In the genomic region with DNA sequence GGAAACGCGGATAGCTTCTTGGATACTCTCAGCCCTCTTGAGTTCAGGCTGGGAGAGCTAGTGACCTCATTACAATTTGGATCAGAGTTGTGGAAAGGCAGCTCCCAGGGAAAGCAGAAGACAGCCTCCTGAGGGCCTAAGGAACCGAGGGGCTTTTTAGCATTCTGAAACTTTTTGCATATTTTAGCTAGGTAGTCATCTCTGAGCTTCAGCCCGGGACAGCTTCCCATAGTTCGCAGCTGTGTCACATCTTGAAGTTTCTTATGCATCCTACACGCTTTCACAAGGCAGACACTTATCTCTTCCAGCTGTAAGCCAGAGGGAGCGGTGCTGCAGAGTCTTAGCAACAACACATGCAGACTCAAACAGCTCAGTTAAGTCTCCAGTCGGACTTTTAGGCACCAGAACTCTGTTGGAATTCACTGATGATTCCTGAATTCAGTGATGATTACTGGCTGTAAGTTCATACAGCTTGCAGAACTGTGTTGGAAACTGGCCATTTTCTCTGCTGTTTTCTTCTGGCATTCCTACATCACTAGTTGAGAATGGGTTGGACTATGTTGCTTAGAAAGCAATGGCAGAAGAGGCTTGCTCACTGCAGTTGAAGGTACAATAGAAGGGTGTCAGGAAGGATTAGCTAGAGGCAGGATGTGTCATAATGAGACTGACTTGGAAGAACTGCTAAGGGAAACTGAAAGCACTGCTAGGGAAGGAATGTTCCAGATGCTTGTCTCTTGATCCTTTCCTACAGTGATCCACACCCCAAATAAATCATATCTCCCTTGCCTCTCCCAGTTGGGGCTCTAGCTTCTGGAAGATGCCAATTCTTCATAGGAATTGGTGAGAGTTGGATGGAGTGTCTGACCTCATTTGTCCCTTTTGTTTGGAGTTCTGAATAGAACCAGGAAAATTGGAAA, we compare ENCODE assay signal across 9 mouse cellular contexts.
DNase-seq lines count a peak whose midpoint lies in the region; ATAC-seq lines count a peak whose summit lies in the region.
"Had no signal": no experiment of that assay in that cellular context is flagged by ENCODE, and none has a peak within 500 bp of the region (broad histone marks: within the 10 kb centered on the region; RNA-seq: fewer than 3 reads in every experiment).

No protein-coding gene starts in this region.

- H3K9me3 ChIP-seq in forebrain, embryonic 14.5 days (replicated peaks; ENCODE audit: control insufficient read depth, low read length) = no peaks in the 10 kb centered on the region
- H3K9me3 ChIP-seq in forebrain, embryonic 16.5 days (ENCODE audit: control insufficient read depth, low read length) = no peaks in the 10 kb centered on the region
- H3K9me3 ChIP-seq in midbrain, embryonic 11.5 days (ENCODE audit: control insufficient read depth, low read length) = no peaks in the 10 kb centered on the region

- H3K27ac ChIP-seq in forebrain, embryonic 14.5 days (ENCODE audit: low read depth, low read length) = no peak overlapping the region
- H3K27ac ChIP-seq in forebrain, embryonic 16.5 days (ENCODE audit: low read length) = no peak overlapping the region
- no peak overlapping the region for H3K27ac ChIP-seq in midbrain, embryonic 11.5 days (ENCODE audit: low read depth, low read length)
- H3K27ac ChIP-seq: liver, embryonic 14.5 days had no signal

- no peaks in the 10 kb centered on the region for H3K4me1 ChIP-seq in forebrain, embryonic 14.5 days (ENCODE audit: control insufficient read depth, insufficient read depth, low read length)
- H3K4me1 ChIP-seq in forebrain, embryonic 16.5 days (replicated peaks; ENCODE audit: control insufficient read depth, insufficient read depth, low read length) = 0 out of 2 replicates have a peak, but pooled peaks cover 2% of the 10 kb centered on the region
- H3K4me1 ChIP-seq in midbrain, embryonic 11.5 days (ENCODE audit: control insufficient read depth, insufficient read depth, low read length) = no peaks in the 10 kb centered on the region

- no peak overlapping the region for H3K4me3 ChIP-seq in forebrain, embryonic 14.5 days (ENCODE audit: low read depth, low read length)
- H3K4me3 ChIP-seq in forebrain, embryonic 16.5 days (replicated peaks; ENCODE audit: low read length) = no peak overlapping the region
- H3K4me3 ChIP-seq in midbrain, embryonic 11.5 days (ENCODE audit: low read depth, low read length) = no peak overlapping the region

- no peak overlapping the region for H3K9ac ChIP-seq in forebrain, embryonic 14.5 days (ENCODE audit: low read length)
- H3K9ac ChIP-seq in forebrain, embryonic 16.5 days (replicated peaks; ENCODE audit: low read depth, low read length) = no peak overlapping the region
- H3K9ac ChIP-seq in midbrain, embryonic 11.5 days (ENCODE audit: low read length) = no peak overlapping the region
- H3K9ac ChIP-seq: liver, embryonic 14.5 days had no signal

- no peaks in the 10 kb centered on the region for H3K27me3 ChIP-seq in forebrain, embryonic 14.5 days (replicated peaks; ENCODE audit: control insufficient read depth, insufficient read depth, low read length)
- H3K27me3 ChIP-seq in forebrain, embryonic 16.5 days (replicated peaks; ENCODE audit: control insufficient read depth, insufficient read depth, low read length) = no peaks in the 10 kb centered on the region
- no peaks in the 10 kb centered on the region for H3K27me3 ChIP-seq in midbrain, embryonic 11.5 days (ENCODE audit: control insufficient read depth, insufficient read depth, low read length)

- H3K4me2 ChIP-seq in forebrain, embryonic 14.5 days (ENCODE audit: low read length) = no peak overlapping the region
- H3K4me2 ChIP-seq in forebrain, embryonic 16.5 days (ENCODE audit: low read length) = no peak overlapping the region
- no peak overlapping the region for H3K4me2 ChIP-seq in midbrain, embryonic 11.5 days

- 52% methylated on average over 8 of the region's 8 CpGs for WGBS in forebrain, embryonic 14.5 days
- 51% methylated on average over 8 of the region's 8 CpGs for WGBS in forebrain, embryonic 16.5 days
- WGBS in midbrain, embryonic 11.5 days = 57% methylated on average over 8 of the region's 8 CpGs

- ATAC-seq in forebrain, embryonic 14.5 days = no peak
- no peak; the same call in 1 of the 2 replicates for ATAC-seq in forebrain, embryonic 16.5 days
- ATAC-seq in midbrain, embryonic 11.5 days (ENCODE audit: low FRiP score) = no peak

- H3K36me3 ChIP-seq in forebrain, embryonic 14.5 days (ENCODE audit: control insufficient read depth, insufficient read depth, low read length) = no peaks in the 10 kb centered on the region
- no peaks in the 10 kb centered on the region for H3K36me3 ChIP-seq in forebrain, embryonic 16.5 days (ENCODE audit: control insufficient read depth, insufficient read depth)
- H3K36me3 ChIP-seq in midbrain, embryonic 11.5 days (ENCODE audit: control insufficient read depth, insufficient read depth, low read length) = no peaks in the 10 kb centered on the region

- peak; percentile 7 for DNase-seq in forebrain, embryonic 14.5 days (ENCODE audit: low spot score)
- peak; percentile 4 for DNase-seq in 3134 (ENCODE audit: extremely low read depth, insufficient read length, low spot score)
- peak; percentile 21 for DNase-seq in gastrocnemius, postnatal 25 days
- peak; percentile 2 to 11 for DNase-seq in lung, adult 18-20 months
- DNase-seq in thymus, postnatal 0 days (ENCODE audit: low spot score) = no peak
- DNase-seq in cerebellum, postnatal 36 days = no peak
- no peak for DNase-seq in midbrain, embryonic 11.5 days (ENCODE audit: low spot score, missing footprints)

Comparison
In these comparisons a context has a peak if more than half of its experiments do, and no peak if none do; other contexts are left out.
1. DNase-seq: peak in forebrain, embryonic 14.5 days (single experiment), 3134 (single experiment), gastrocnemius, postnatal 25 days (single experiment) and lung, adult 18-20 months (2 of 2); none in thymus, postnatal 0 days (single experiment), cerebellum, postnatal 36 days (0 of 2) and midbrain, embryonic 11.5 days (single experiment).